Mouse (Mus musculus): ENCODE results near the gene Lsmem1.

The Lsmem1 gene

GRCm38 (mm10) chr12:40202161-40203035 lies 3.1 kb upstream of the Lsmem1 start:
- Histone ChIP-seq H3K36me3 (ENCODE audit: insufficient read depth, low read length) (peaks cover 78% of the 10 kb centered on the region), H3K9me3 (ENCODE audit: low read length) (no peaks in the 10 kb centered on the region), H3K27me3 (ENCODE audit: insufficient read depth, low read length) (no peaks in the 10 kb centered on the region), H3K4me3 (replicated peaks; ENCODE audit: low read length) (no peak overlapping the region), H3K4me1 (replicated peaks; ENCODE audit: low read depth, low read length) (peaks cover 3% of the 10 kb centered on the region; the same call in 1 of the 2 replicates)
- no peak for TF ChIP-seq NANOG (IDR thresholded peaks at IDR 0.05; ENCODE audit: borderline replicate concordance, low read length)
- TF ChIP-seq POU5F1 (IDR thresholded peaks at IDR 0.05; ENCODE audit: borderline replicate concordance, low read length), result no peak
- no peak for TF ChIP-seq CTCF (conservative IDR thresholded peaks at IDR 0.05; ENCODE audit: low read length)

- Histone ChIP-seq H3K9me3 (ENCODE audit: low read length) (no peaks in the 10 kb centered on the region), H3K4me3 (replicated peaks; ENCODE audit: low read length) (no peak overlapping the region), H3K4me1 (replicated peaks; ENCODE audit: low read depth, low read length) (peaks cover 3% of the 10 kb centered on the region; the same call in 1 of the 2 replicates), H3K36me3 (ENCODE audit: insufficient read depth, low read length) (peaks cover 61% of the 10 kb centered on the region), H3K27me3 (ENCODE audit: insufficient read depth, low read length) (no peaks in the 10 kb centered on the region)
- no peak for TF ChIP-seq POU5F1 (IDR thresholded peaks at IDR 0.05; ENCODE audit: borderline replicate concordance, low read length)
- no peak for TF ChIP-seq CTCF (conservative IDR thresholded peaks at IDR 0.05; ENCODE audit: low read length)
These were observed 1.4 kb upstream of the Lsmem1 start for GRCm38 (mm10) chr12:40200484-40201235.

GRCm38 (mm10) chr12:40199795-40200402 lies 609 bp upstream of the Lsmem1 start:
- TF ChIP-seq NANOG (IDR thresholded peaks at IDR 0.05; ENCODE audit: borderline replicate concordance, low read length) (no peak), POU5F1 (IDR thresholded peaks at IDR 0.05; ENCODE audit: borderline replicate concordance, low read length) (no peak), CTCF (conservative IDR thresholded peaks at IDR 0.05; ENCODE audit: low read length) (peak; percentile 97)
- Histone ChIP-seq H3K4me3 (replicated peaks; ENCODE audit: low read length) (no peak overlapping the region), H3K36me3 (ENCODE audit: insufficient read depth, low read length) (peaks cover 53% of the 10 kb centered on the region), H3K27me3 (ENCODE audit: insufficient read depth, low read length) (no peaks in the 10 kb centered on the region), H3K4me1 (replicated peaks; ENCODE audit: low read depth, low read length) (peaks cover 3% of the 10 kb centered on the region; the same call in 1 of the 2 replicates), H3K9me3 (ENCODE audit: low read length) (no peaks in the 10 kb centered on the region)

GRCm38 (mm10) chr12:40198427-40198826 lies 863 bp downstream of the Lsmem1 start:
- Histone ChIP-seq H3K4me3 (replicated peaks; ENCODE audit: low read length) (no peak overlapping the region), H3K27me3 (ENCODE audit: insufficient read depth, low read length) (no peaks in the 10 kb centered on the region), H3K36me3 (ENCODE audit: insufficient read depth, low read length) (peaks cover 39% of the 10 kb centered on the region), H3K4me1 (replicated peaks; ENCODE audit: low read depth, low read length) (peaks cover 3% of the 10 kb centered on the region; the same call in 1 of the 2 replicates), H3K9me3 (ENCODE audit: low read length) (no peaks in the 10 kb centered on the region)
- TF ChIP-seq CTCF (conservative IDR thresholded peaks at IDR 0.05; ENCODE audit: low read length), result no peak
- no peak for TF ChIP-seq POU5F1 (IDR thresholded peaks at IDR 0.05; ENCODE audit: borderline replicate concordance, low read length)
- TF ChIP-seq NANOG (IDR thresholded peaks at IDR 0.05; ENCODE audit: borderline replicate concordance, low read length), result no peak

GRCm38 (mm10) chr12:40198019-40198418 lies 1.3 kb downstream of the Lsmem1 start:
- no peak overlapping the region for H3K4me3 ChIP-seq (replicated peaks; ENCODE audit: low read length)
- TF ChIP-seq POU5F1 (IDR thresholded peaks at IDR 0.05; ENCODE audit: borderline replicate concordance, low read length) (no peak), NANOG (IDR thresholded peaks at IDR 0.05; ENCODE audit: borderline replicate concordance, low read length) (no peak), CTCF (conservative IDR thresholded peaks at IDR 0.05; ENCODE audit: low read length) (no peak)

GRCm38 (mm10) chr12:40197511-40197910 lies 1.8 kb downstream of the Lsmem1 start:
- Histone ChIP-seq H3K4me3 (replicated peaks; ENCODE audit: low read length) (no peak overlapping the region), H3K4me1 (replicated peaks; ENCODE audit: low read depth, low read length) (peaks cover 3% of the 10 kb centered on the region; the same call in 1 of the 2 replicates), H3K9me3 (ENCODE audit: low read length) (no peaks in the 10 kb centered on the region), H3K27me3 (ENCODE audit: insufficient read depth, low read length) (no peaks in the 10 kb centered on the region), H3K36me3 (ENCODE audit: insufficient read depth, low read length) (peaks cover 30% of the 10 kb centered on the region)
- no peak for TF ChIP-seq NANOG (IDR thresholded peaks at IDR 0.05; ENCODE audit: borderline replicate concordance, low read length)
- TF ChIP-seq POU5F1 (IDR thresholded peaks at IDR 0.05; ENCODE audit: borderline replicate concordance, low read length), result no peak
- no peak for TF ChIP-seq CTCF (conservative IDR thresholded peaks at IDR 0.05; ENCODE audit: low read length)

More at GRCm38 (mm10) chr12:40198019-40198418, 1.3 kb downstream of the Lsmem1 start:
- H3K4me1 ChIP-seq (replicated peaks; ENCODE audit: low read depth, low read length), result peaks cover 3% of the 10 kb centered on the region; the same call in 1 of the 2 replicates
- no peaks in the 10 kb centered on the region for H3K9me3 ChIP-seq (ENCODE audit: low read length)
- peaks cover 35% of the 10 kb centered on the region for H3K36me3 ChIP-seq (ENCODE audit: insufficient read depth, low read length)
- H3K27me3 ChIP-seq (ENCODE audit: insufficient read depth, low read length), result no peaks in the 10 kb centered on the region

- Histone ChIP-seq H3K9me3 (ENCODE audit: low read length) (peaks cover 38% of the 10 kb centered on the region), H3K27me3 (ENCODE audit: insufficient read depth, low read length) (no peaks in the 10 kb centered on the region), H3K36me3 (ENCODE audit: insufficient read depth, low read length) (no peaks in the 10 kb centered on the region), H3K4me3 (replicated peaks; ENCODE audit: low read length) (no peak overlapping the region), H3K4me1 (replicated peaks; ENCODE audit: low read depth, low read length) (no peaks in the 10 kb centered on the region)
- TF ChIP-seq CTCF (conservative IDR thresholded peaks at IDR 0.05; ENCODE audit: low read length), result no peak
- TF ChIP-seq NANOG (IDR thresholded peaks at IDR 0.05; ENCODE audit: borderline replicate concordance, low read length), result no peak
These were observed 13.8 kb downstream of the Lsmem1 start for GRCm38 (mm10) chr12:40185474-40185873.

GRCm38 (mm10) chr12:40177089-40177488 lies 22.2 kb downstream of the Lsmem1 start:
- no peaks in the 10 kb centered on the region for H3K27me3 ChIP-seq (ENCODE audit: insufficient read depth, low read length)
- no peaks in the 10 kb centered on the region for H3K4me1 ChIP-seq (replicated peaks; ENCODE audit: low read depth, low read length)
- TF ChIP-seq NANOG (IDR thresholded peaks at IDR 0.05; ENCODE audit: borderline replicate concordance, low read length) (no peak), CTCF (conservative IDR thresholded peaks at IDR 0.05; ENCODE audit: low read length) (peak; percentile 52)
- no peak overlapping the region for H3K4me3 ChIP-seq (replicated peaks; ENCODE audit: low read length)
- H3K36me3 ChIP-seq (ENCODE audit: insufficient read depth, low read length), result no peaks in the 10 kb centered on the region
- peaks cover 31% of the 10 kb centered on the region for H3K9me3 ChIP-seq (ENCODE audit: low read length)
